Mouse (Mus musculus) heart, postnatal 0 days (tissue): ENCODE measurements around the gene Imp3.

Experiments
- CTCF ChIP-seq: IDR thresholded peaks from 2 replicates; pipeline ENCODE4 v1.5.1; 2016; ENCODE audit warnings: antibody characterized with exemption, control low read depth, low read depth
- EP300 ChIP-seq: IDR thresholded peaks from 2 replicates; pipeline ENCODE4 v1.6.1; 2016; ENCODE audit warnings: antibody characterized with exemption, low read depth

- TF ChIP-seq CTCF: no peak
- TF ChIP-seq EP300: no peak
Measured at GRCm38 (mm10) chr9:56975199-56975598, 37.9 kb downstream of the Imp3 start.
